Mouse (Mus musculus): ENCODE measurements around the gene Madcam1. TPM values are rescaled to one million over a fixed set of nuclear protein-coding genes. Genes with fewer than 3 reads are reported as not detected.
A peak's percentile ranks its signal among the peaks of the same experiment; 100 is the strongest.

Gene Madcam1
- polyA plus RNA-seq, 1 experiment from 2014 or later, result not detected

GRCm38 (mm10) chr10:79660298-79660697 is 4.1 kb upstream of the Madcam1 start:
- Histone ChIP-seq H3K36me3 (ENCODE audit: insufficient read depth, low read length) (no peaks in the 10 kb centered on the region), H3K9ac (replicated peaks; ENCODE audit: low read depth) (no peak overlapping the region), H3K4me1 (ENCODE audit: insufficient read depth, low read depth, low read length) (no peaks in the 10 kb centered on the region), H3K27me3 (replicated peaks; ENCODE audit: insufficient read depth, low read length) (no peaks in the 10 kb centered on the region), H3K4me2 (replicated peaks; ENCODE audit: low read depth, low read length) (no peak overlapping the region), H3K27ac (ENCODE audit: low read length) (no peak overlapping the region), H3K9me3 (ENCODE audit: low read length) (no peaks in the 10 kb centered on the region), H3K4me3 (ENCODE audit: low read depth, low read length) (no peak overlapping the region)
- TF ChIP-seq EP300 (IDR thresholded peaks at IDR 0.05) (no peak), CTCF (IDR thresholded peaks at IDR 0.05) (peak; percentile 53)
- DNase-seq (ENCODE audit: low spot score) (no peak), ATAC-seq (no peak)
- WGBS, result 75% methylated on average over 2 of the region's 2 CpGs

- Histone ChIP-seq H3K4me2 (replicated peaks; ENCODE audit: low read depth, low read length) (no peak overlapping the region), H3K9ac (replicated peaks; ENCODE audit: low read depth) (no peak overlapping the region), H3K27ac (ENCODE audit: low read length) (no peak overlapping the region), H3K4me3 (ENCODE audit: low read depth, low read length) (no peak overlapping the region), H3K27me3 (replicated peaks; ENCODE audit: insufficient read depth, low read length) (no peaks in the 10 kb centered on the region), H3K9me3 (ENCODE audit: low read length) (no peaks in the 10 kb centered on the region), H3K36me3 (ENCODE audit: insufficient read depth, low read length) (no peaks in the 10 kb centered on the region), H3K4me1 (ENCODE audit: insufficient read depth, low read depth, low read length) (no peaks in the 10 kb centered on the region)
- no peak for ATAC-seq
- whole genome bisulfite sequencing, result 46% methylated on average over 3 of the region's 3 CpGs
- TF ChIP-seq CTCF (IDR thresholded peaks at IDR 0.05) (no peak), EP300 (IDR thresholded peaks at IDR 0.05) (no peak)
- no peak for DNase-seq (ENCODE audit: low spot score)
These were observed 2.5 kb upstream of the Madcam1 start for GRCm38 (mm10) chr10:79661861-79662260.

GRCm38 (mm10) chr10:79665051-79665450 is 692 bp downstream of the Madcam1 start:
- H3K36me3 ChIP-seq (ENCODE audit: insufficient read depth, low read length), result no peaks in the 10 kb centered on the region
- DNase-seq (ENCODE audit: low spot score) (no peak), ATAC-seq (no peak)
- H3K9me3 ChIP-seq (ENCODE audit: low read length), result no peaks in the 10 kb centered on the region
- no peak overlapping the region for H3K27ac ChIP-seq (ENCODE audit: low read length)
- H3K27me3 ChIP-seq (replicated peaks; ENCODE audit: insufficient read depth, low read length), result no peaks in the 10 kb centered on the region
- TF ChIP-seq EP300 (IDR thresholded peaks at IDR 0.05) (no peak), CTCF (IDR thresholded peaks at IDR 0.05) (no peak)
- H3K4me1 ChIP-seq (ENCODE audit: insufficient read depth, low read depth, low read length), result peaks cover 4% of the 10 kb centered on the region; the same call in 1 of the 2 replicates
- H3K9ac ChIP-seq (replicated peaks; ENCODE audit: low read depth), result no peak overlapping the region
- WGBS, result 78% methylated on average over 8 of the region's 8 CpGs
- no peak overlapping the region for H3K4me2 ChIP-seq (replicated peaks; ENCODE audit: low read depth, low read length)
- no peak overlapping the region for H3K4me3 ChIP-seq (ENCODE audit: low read depth, low read length)

- no peak overlapping the region for H3K4me2 ChIP-seq (replicated peaks; ENCODE audit: low read depth, low read length)
- H3K27ac ChIP-seq (ENCODE audit: low read length), result no peak overlapping the region
- H3K4me1 ChIP-seq (ENCODE audit: insufficient read depth, low read depth, low read length), result peaks cover 10% of the 10 kb centered on the region; the same call in 1 of the 2 replicates
- H3K36me3 ChIP-seq (ENCODE audit: insufficient read depth, low read length), result no peaks in the 10 kb centered on the region
- no peak overlapping the region for H3K9ac ChIP-seq (replicated peaks; ENCODE audit: low read depth)
- no peaks in the 10 kb centered on the region for H3K27me3 ChIP-seq (replicated peaks; ENCODE audit: insufficient read depth, low read length)
- DNase-seq (ENCODE audit: low spot score) (no peak), ATAC-seq (no peak)
- H3K4me3 ChIP-seq (ENCODE audit: low read depth, low read length), result no peak overlapping the region
- TF ChIP-seq CTCF (IDR thresholded peaks at IDR 0.05) (no peak), EP300 (IDR thresholded peaks at IDR 0.05) (no peak)
- H3K9me3 ChIP-seq (ENCODE audit: low read length), result no peaks in the 10 kb centered on the region
- WGBS, result 66% methylated on average over 9 of the region's 9 CpGs
These were observed 2.1 kb downstream of the Madcam1 start for GRCm38 (mm10) chr10:79666493-79666892.

- 81% methylated on average over 5 of the region's 5 CpGs for WGBS
- no peak overlapping the region for H3K4me3 ChIP-seq (ENCODE audit: low read depth, low read length)
- H3K9ac ChIP-seq (replicated peaks; ENCODE audit: low read depth), result no peak overlapping the region
- H3K4me2 ChIP-seq (replicated peaks; ENCODE audit: low read depth, low read length), result no peak overlapping the region
- H3K9me3 ChIP-seq (ENCODE audit: low read length), result no peaks in the 10 kb centered on the region
- H3K36me3 ChIP-seq (ENCODE audit: insufficient read depth, low read length), result no peaks in the 10 kb centered on the region
- H3K27ac ChIP-seq (ENCODE audit: low read length), result no peak overlapping the region
- H3K4me1 ChIP-seq (ENCODE audit: insufficient read depth, low read depth, low read length), result peaks cover 10% of the 10 kb centered on the region; the same call in 1 of the 2 replicates
- no peaks in the 10 kb centered on the region for H3K27me3 ChIP-seq (replicated peaks; ENCODE audit: insufficient read depth, low read length)
- ATAC-seq (no peak), DNase-seq (ENCODE audit: low spot score) (no peak)
- TF ChIP-seq EP300 (IDR thresholded peaks at IDR 0.05) (no peak), CTCF (IDR thresholded peaks at IDR 0.05) (no peak)
These were observed 3.7 kb downstream of the Madcam1 start for GRCm38 (mm10) chr10:79668076-79668475.

- under 1% methylated on average over 44 of the region's 45 CpGs for WGBS
- Histone ChIP-seq H3K36me3 (ENCODE audit: insufficient read depth, low read length) (no peaks in the 10 kb centered on the region), H3K27ac (ENCODE audit: low read length) (peak within 1 kb of the TSS; percentile 88), H3K9ac (replicated peaks; ENCODE audit: low read depth) (peak within 1 kb of the TSS; percentile 45), H3K27me3 (replicated peaks; ENCODE audit: insufficient read depth, low read length) (no peaks in the 10 kb centered on the region), H3K9me3 (ENCODE audit: low read length) (no peaks in the 10 kb centered on the region), H3K4me3 (ENCODE audit: low read depth, low read length) (peak within 1 kb of the TSS; percentile 88), H3K4me1 (ENCODE audit: insufficient read depth, low read depth, low read length) (peaks cover 10% of the 10 kb centered on the region; the same call in 1 of the 2 replicates), H3K4me2 (replicated peaks; ENCODE audit: low read depth, low read length) (peak within 1 kb of the TSS; percentile 69)
- peak; percentile 96 for DNase-seq (ENCODE audit: low spot score)
- peak; percentile 91 for TF ChIP-seq CTCF (IDR thresholded peaks at IDR 0.05)
- peak; percentile 63 for TF ChIP-seq EP300 (IDR thresholded peaks at IDR 0.05)
- ATAC-seq, result peak; percentile 91
These were observed 4.6 kb downstream of the Madcam1 start, which contains the start of gene Tpgs1 for GRCm38 (mm10) chr10:79668771-79669575. Tpgs1 (plus strand) TSS chr10:79669369.
